Mouse (Mus musculus): ENCODE results near the gene Trub1. TPM values are rescaled to one million over a fixed set of nuclear protein-coding genes. Genes with fewer than 3 reads are reported as not detected.

Gene Trub1
- total RNA-seq, 2 experiments from 2014 or later: not detected

DNA sequence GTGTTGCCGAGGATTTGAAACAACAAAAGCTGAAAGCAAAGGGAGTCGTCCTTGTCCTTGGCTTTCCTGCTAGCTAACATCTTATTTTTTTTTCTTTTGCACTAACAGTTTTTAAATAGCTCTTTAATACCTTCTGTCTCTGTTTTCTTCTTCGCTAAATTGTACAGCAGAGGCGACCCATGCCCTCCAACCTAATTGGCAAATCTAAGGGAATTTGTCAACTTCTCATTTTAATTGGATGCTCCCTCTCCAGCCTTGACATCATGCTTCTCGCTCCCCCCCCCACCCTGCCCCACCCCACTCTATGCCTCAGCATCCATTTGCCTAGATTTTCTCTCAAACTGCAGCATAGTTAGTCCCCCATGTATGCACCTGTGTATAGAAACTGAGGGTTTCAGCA, 83.8 kb downstream of the Trub1 start:
- ATAC-seq (replicated peaks; ENCODE audit: low FRiP score, poor library complexity, severe bottlenecking): no peak

DNA sequence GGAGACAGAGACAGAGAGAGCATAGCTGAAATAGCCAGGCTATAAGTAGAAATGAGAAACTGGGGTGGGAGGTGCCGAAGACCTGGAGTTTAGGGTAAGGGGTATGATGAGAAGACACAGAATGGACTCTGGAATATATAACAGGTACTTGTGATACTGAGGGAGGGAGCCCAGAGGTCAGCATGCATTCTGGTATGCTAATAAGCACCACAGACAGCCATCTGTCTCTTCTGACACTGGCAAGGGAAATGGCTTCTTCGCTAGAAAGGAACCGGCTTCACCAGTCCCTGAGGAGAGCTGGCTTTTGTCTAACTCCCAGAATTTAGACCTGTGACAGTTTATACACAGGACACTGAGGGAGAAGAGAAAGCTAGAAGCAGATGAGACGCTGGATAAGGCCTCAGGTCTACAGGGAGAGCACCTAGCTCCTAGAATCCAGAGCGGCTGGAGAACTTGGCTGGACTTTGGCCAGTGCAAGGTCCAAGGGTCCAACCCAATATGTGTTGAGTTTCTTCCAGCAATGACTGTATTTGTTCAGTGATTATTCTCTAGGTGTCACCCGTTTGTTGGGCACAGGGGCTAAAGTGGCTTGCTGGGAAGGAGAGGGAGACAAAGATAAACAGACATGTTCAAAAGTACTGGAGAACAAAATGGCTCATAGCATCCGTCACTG, 84.9 kb downstream of the Trub1 start:
- ATAC-seq (replicated peaks; ENCODE audit: low FRiP score, poor library complexity, severe bottlenecking): no peak

DNA sequence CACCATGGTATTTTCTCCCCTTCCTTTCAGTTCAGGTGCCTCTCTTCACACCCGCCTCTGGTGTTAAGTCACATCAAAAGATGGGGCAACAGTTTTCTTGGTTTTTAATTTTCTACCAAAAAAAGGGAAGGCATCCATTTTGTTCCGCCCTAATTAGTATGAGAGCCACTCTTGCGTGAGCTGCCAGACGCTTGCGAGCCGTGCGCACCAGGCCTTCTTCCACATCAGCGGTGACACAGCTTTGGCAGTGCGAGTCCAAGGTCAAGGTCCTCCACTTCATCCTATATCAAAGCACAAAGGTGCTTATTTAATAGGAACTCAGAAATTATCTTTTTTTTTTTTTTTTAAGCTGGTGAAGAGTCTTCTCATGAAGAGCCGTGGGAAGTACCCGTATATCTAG, 87.4 kb downstream of the Trub1 start:
- no peak for ATAC-seq (replicated peaks; ENCODE audit: low FRiP score, poor library complexity, severe bottlenecking)

Other genes starting within 250 kb of the Trub1 start
- gene Ablim1, start 138.0 kb upstream of the Trub1 start, total RNA-seq (2015; ENCODE audit: low replicate concordance): 12.6 and 18.4 TPM in 2 replicates
- gene Ablim1, start 138.0 kb upstream of the Trub1 start, total RNA-seq (2017; ENCODE audit: low replicate concordance): 7.6 and 10.0 TPM in 2 replicates
- 19.5 and 20.1 TPM in 2 replicates for gene Fam160b1, start 92.2 kb upstream of the Trub1 start, total RNA-seq (2015; ENCODE audit: low replicate concordance)
- gene Fam160b1, start 92.2 kb upstream of the Trub1 start, total RNA-seq (2017; ENCODE audit: low replicate concordance): 8.5 and 15.5 TPM in 2 replicates
- gene Atrnl1, start 158.1 kb downstream of the Trub1 start, total RNA-seq (2015; ENCODE audit: low replicate concordance): 3.4 and 4.7 TPM in 2 replicates
- 2.6 and 5.5 TPM in 2 replicates for gene Atrnl1, start 158.1 kb downstream of the Trub1 start, total RNA-seq (2017; ENCODE audit: low replicate concordance)